Mouse (Mus musculus) layer of hippocampus, adult 18-20 months (tissue): ENCODE measurements around the gene Ikzf3. TPM values are rescaled to one million over a fixed set of nuclear protein-coding genes. Genes with fewer than 3 reads are reported as not detected.

Source experiments
- DNase-seq, 2 experiments: peaks; one replicate each; pipeline ENCODE4 v3.0.0; 2022; ENCODE audit warnings: low spot score in 2 of 2
- total RNA-seq, 2 experiments: library from RNA; stranded (reverse); gene quantifications; 2 replicates each; pipeline ENCODE4 v1.2.3; 2021

The Ikzf3 gene
- total RNA-seq, 2 experiments from 2014 or later, result not detected

DNA sequence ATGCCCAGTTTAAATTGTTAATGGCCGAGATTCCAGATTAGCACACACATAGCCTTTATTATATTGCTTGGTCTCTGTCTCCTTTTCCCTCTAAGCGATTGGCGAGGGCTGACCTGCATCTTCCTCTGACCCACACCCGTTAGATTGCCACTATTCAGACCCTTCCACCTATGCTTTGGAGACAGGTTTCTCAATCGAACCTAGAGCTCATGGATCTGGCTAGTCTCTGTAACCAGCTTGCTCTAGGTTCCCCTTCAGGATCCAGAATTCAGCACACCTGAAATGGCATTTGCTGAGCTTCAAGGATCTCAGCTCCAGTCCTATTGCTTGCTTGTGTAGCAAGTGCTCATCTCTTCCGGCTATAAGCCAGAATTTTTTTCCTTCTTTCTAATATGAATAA, 23.6 kb upstream of the Ikzf3 start:
- DNase-seq, result no peak

DNA sequence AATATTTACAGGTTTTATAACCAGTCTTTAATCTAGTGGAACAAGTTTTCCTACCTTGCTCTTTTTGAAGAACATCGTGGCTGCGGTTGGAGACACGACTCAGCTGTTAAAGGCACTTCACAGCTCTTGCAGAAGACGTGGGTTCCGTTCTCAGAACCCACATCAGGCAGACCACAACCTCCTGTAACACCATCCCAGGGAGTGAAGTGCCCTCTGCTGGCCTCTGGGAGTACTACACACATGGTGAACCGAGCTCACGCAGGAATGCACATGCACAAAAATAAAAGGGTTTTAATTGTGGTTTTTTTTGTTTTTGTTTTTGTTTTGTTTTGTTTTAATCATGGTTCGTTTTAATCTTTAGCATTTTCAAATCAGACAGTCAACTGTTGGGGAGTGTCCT, 22.5 kb upstream of the Ikzf3 start:
- DNase-seq, result no peak

DNA sequence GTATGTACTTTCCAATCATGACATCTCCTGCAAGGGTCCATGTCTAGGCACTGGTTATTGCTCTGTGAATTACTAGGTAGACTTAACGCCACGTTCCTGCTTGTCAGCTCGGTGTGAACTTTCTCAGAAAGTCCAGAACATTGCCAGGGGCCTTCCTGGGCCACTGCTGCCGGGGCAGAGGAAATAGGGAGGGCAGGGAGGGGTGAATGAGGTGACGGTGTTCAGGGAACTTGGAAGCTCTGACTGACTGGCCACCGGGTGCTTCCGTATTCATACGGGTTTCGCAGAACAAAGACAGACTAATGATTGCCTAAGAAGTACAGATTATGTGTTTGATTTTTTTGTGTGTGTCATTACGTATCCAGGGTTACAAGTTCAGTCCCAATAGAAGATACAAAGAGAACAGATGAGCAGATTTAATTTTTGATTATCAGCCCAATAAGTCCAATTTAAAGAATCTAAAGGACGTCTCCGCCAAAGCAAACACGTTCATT, 18.1 kb upstream of the Ikzf3 start:
- no peak for DNase-seq

DNA sequence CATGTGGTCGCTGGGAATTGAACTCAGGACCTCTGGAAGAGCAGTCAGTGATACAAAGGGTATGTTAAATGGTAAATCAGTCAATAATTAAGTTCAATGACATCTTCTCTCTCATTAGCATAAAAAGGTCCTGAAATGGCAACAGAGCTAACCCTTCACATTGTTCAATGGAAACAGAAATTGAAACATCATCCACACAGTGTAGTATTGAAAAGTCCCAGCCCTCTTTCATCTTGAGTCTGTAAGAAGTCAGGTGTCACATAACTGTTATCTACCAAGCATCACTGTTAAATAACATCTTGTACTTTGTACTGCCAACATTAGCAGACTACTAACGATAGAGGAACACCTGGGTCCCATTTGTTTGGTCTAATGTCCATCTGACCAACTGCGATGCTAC, 17.2 kb upstream of the Ikzf3 start:
- DNase-seq, result no peak

DNA sequence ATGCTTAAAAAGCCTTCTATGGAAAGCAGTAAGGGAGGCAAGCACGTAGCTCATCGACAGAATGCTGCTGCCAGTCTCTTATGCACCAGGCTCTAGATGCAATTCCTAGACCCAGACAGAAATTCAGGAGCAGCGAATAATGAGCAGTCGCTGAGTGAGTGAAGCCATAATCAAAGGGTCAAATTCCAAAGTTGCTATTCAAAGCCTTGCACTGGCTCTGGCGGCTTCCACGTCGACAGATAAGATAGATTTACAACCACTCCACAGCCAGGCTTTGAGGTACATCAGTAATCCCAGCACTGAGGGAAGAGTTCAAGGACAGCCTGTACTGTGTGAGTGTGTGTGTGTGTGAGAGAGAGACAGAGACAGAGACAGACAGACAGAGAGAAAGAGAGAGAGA, 15.1 kb upstream of the Ikzf3 start:
- no peak for DNase-seq

DNA sequence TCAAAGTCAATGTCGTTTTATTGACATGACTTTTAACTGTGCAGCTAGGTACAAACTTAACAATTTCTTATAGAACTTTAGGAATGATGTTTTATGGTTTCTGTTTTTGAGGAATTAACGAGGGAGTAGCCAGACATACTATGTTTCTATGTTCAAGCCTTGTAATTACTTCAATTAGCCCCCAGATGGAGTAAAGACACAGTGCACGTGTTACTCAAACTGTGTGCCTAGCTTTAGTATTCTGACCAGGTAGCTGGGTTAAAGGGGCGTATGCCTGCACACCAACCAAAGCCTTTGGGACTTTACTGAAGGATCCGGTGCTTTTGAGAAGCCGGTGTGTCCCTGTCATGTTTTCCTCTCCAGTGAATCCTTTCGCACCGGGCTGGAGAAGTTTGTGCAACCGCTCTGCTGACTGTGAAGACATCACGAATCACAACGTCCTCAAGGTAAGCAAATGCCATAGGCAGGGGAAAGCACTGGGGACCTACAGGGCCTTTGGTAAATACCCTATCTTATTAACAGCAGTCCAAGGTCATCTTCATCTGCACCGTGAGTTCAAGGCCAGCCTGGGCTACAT, 9.4 kb upstream of the Ikzf3 start:
- DNase-seq, result no peak

DNA sequence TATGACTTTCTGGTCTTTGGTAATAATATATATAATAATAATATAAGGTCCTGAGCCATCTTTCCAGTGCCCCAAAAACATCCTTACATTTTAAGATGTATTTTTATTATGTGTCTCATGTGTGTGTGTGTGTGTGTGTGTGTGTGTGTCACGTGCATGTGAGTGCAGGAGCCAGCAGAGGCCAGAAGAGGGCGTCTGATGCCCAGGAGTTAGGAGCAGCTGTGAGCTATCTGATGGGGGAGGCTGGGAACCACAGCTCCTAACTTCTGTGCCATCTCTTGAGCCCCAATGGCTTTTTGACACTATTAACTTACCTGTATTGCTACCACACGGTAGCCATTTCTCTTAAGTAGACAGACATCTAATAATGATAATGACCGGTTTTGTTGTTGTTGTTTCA, 8.1 kb upstream of the Ikzf3 start:
- no peak for DNase-seq

DNA sequence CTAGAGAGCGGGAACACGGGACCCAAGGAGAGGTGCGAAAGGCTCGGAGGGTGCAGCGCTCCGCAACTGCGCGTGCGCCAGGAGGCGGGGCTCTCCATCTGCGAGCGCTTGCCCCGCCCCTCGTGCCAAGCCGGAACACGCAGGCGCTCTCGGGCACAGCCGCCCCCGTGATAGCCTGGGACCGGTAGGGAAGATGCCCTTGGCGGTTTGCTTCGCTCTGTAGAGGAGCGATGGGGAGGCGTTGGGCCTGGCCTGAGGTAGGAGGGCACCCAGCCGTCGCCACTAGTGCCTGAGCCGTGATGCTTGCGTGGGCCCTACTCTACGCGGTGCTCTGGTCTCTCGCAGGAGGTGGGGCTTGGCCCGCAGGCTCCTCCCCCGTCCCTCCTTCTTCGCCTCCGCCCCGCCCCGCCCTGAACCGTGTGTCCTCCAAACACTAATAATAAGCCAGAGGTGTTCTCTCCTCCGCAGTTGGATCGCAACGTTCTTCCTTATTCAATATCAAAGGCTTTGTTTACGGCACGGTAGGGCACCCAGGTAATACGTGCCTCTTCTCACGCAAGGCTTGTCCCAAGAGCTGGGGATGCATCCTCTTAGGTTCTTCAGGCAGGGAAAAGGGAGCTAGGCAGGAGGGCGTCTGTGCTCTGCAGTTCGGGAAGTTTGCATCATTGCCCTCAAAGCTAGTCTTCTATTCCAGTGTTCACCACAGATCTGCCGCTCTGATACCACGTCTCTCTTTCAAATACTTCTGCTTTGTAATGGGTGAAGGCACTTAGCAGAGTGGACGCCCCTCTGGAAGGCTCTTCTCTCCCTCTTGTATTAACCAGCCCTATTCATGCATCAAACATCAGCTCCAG, 5.4 kb upstream of the Ikzf3 start, which contains the start of gene Zpbp2:
Zpbp2 (plus strand) TSS at position 123 of the 854 bp plus-strand sequence.
- peak; percentile 89 to 93 for DNase-seq

DNA sequence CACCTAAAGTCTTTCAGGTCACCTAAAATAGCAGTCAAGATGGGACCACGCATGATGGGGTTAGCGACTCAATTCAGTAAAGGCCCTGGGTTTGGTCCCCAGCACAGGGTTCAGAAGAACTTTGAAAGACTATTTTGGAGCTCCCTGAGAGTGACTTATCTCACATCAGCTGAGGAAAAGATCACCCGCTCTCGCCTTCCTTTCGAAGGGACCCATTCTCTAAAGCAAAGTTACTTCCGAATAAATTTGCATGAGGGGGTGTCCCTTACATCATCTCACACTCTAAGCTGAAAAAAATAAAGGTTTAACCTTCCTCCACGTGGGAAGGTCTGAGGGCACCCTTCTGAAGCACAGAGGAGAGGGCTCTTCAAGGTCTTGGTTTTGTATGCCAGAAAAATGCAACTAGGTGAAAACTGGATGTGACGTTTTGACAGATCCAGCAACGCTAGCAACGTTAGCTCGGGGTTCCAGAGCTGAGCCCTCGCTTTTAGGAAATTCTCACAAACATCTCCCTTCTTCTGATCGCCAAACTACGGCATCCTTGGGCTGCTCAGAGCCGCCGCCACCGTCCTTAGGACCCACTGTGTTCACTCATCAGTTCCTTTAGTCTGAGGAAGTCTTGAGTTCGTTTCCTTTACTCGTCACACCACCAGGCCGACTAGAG, 4.6 kb upstream of the Ikzf3 start:
- DNase-seq, result no peak

DNA sequence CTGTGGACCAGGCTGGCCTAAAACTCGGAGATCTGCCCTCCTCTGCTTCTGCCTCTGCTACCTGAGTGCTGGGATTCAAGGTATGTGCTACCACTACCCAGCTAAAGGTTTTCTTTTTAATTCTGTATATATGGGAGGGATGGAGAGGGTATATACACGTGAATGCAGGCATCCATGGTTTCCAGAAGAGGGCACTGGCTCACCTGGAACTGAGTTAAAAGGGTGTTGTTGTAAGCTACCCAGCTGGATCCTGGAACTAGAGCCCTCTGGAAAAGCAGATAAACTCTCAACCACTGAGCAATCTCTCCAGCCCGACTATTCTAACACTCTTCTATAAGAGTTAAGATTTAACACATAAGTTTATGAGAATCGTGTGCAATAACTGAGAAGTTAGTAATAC, 3.5 kb upstream of the Ikzf3 start:
- no peak for DNase-seq

DNA sequence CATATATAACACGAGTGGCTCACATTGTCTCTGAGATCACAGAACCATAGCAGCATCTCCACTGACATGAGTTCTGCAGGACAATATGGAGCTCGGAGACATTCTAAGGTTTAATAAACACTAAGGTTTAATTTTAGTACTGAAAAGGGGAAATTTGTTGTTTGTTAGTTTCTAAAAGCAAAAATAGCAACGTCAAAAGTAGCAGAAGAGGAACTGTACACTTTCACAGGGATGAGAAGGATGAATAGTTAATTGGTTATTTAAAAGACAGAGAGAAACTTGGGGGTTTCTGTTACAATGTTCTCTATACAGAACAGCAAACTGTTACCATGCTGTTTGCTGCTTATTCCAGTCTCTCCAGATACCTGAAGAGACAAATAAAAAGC, 1.5 kb upstream of the Ikzf3 start:
- DNase-seq, result no peak

DNA sequence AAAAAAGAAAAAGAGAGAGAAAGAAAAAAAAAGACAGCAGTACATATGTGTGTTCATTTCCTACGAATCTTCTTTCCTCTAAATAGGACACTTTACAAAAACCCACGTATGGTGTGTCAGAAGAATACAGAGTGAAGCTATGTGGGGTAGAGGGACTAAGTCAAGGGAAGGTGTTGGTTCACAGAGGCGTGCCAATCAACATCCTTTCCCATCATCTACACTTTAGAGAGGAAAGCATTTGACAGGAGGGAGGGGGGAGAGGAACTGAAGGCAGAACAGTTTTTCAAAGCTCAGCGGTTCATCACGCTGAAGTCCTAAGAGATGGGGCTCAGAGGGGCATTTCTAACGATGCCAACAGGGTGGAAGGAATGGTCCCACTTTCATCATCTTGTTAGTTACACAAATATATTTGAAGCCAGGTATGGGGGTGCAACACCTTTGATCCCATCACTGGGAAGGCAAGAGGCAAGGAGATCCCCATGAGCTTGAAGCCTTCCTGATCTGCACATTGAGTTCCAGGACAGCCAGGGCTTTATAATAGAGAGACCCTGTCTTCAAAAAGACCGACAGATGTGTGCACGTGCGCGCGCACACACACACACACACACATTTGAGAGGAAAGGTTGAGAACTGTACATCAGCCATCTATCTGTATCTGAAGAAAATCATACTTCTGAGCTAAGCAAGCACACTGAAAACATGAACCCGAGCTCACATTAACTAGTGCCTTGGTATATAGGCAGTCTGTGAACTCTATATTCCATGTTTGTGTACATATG, 887 bp upstream of the Ikzf3 start:
- DNase-seq, result no peak

DNA sequence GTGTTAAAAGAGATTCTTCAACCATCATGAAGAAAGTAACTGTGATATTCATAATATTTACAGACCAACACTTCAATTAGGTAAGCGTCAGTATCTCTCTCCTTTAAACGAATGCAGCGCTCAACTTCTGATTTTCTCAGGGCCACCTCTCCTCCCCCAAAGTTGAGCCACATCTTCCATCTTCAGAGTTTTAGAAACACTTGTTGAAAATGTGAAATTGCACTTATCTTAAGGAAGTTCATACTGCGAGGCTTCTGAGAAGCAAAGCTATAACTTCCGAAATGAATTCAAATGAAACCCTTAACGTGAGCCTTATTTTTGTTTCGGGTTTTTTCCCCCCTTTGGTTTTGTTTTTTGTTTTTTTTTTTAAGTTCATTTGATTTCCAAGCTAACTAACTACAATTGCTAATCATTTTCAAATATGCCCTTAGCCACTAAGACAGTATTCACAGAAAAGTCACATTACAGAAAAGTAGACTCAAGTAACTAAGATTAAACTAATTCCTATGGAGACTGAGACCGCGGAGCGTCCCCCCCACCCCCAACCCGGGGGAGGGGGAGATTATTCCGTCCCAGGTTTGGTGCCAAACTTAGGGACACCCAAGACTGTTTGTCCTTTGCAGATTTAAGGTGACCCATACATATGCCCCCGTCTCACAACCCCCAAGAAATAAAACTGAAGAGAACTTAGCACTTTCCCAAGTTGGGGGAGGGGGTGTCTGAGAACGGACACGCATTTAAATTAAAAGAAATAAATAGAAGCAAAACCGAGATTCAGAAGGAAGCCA, 747 bp downstream of the Ikzf3 start:
- DNase-seq, result no peak

DNA sequence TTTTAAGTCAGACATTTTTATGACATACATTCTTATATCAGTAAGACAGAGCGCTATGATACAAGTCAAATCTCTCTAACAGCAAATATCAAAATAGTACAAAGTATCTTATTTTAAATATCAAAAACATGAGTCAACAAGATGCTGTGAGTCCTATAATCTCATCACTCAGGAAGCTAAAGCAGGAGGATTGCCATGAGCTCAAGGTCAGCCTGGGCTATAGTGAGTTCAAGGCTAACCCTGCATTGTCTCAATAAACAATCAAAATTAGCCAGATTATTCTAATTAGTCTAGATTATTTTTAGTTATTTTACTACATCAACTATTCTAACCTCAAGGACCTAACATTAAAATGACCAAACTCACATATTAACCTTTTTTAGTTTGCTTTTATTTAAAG, 2.4 kb downstream of the Ikzf3 start:
- DNase-seq, result no peak

DNA sequence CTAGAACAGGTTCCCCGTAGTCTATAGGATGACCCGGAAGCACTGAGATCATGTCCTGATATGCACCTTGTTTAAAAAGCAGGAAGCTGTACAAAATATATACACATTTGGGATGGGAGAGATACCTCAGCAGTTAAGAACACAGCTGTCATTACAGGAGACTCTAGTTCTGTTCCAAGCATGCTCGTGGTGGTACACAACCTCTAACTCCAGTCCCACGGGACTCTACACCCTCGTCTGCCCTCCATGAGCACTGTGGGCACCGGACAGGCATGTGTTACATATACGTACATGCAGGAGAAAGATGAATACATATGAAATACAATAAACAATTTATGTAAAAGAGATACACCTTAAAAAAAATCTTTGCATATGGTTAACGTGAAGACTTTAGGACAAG, 3.3 kb downstream of the Ikzf3 start:
- DNase-seq, result no peak

DNA sequence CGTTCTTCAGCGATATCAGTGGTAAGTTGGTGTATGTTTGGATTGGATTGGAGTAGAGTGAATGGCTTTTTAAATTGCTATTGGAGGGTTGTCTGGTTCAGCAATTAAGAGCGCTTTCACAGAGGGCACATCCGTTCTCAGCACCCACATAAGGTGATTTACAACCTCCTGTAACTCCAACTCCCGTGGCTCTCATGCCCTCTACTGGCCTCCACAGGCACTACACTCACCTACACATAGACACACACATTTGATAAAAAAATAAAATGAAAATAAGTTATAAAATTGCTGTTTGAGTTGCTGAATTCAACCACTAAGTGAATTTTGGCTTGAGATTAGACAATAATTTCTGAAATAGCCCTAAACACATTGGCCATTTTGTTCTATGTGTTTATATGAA, 5.5 kb downstream of the Ikzf3 start:
- DNase-seq, result no peak

DNA sequence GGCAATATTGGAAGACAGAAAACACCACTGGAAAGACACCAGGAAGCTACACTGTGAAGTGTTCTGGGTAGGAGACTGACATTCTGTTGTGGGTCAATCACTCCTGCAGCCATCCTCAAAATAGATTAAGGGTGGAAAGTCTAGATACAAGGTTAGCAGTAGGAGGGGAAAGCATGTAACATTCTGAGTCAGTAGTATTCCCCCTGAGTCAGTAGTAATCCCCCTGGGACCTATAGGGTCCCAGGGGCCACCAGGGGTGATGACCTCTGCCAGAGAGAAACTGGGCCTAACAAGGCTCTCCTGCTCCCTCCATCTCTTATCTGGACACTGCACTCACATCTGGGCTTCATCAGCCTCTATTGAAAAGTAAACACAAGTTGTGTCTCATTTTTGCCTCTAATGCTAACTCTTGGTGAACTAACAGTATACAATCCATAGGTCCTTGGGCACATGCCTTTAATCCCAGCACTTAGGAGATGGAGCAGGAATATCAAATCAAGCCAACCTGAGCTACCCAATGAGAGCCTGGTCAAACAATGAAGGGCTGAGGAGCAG, 8.3 kb downstream of the Ikzf3 start:
- no peak for DNase-seq

DNA sequence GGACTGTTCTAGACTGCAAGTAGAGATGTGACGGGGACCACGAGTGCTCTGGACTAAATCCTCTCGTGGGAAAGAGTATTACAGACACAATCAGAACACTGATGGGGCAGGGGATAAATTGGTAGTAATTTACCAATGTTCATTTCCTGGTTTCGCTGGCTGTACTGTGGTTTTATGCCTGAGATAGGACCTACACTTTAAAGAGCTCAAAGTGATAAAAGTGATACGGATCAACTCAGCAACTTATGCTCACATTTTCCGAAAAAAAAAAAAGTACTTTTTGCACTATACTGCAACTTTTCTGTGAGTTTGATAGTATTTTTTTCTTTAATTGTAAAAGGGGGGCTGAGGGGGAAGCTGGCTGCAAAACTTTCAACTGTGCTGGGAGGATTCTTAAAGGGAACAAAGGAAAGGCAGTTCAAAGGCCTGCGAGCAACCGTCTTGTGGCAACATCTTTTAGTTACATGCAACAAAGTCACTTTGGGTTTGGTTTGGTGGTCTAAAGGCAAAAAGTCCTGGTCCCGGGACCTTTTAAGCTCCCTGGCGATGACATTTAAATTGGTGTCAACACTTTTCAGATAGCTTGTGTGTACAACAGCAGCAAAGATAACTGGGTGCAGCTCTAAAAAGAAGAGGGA, 18.9 kb downstream of the Ikzf3 start:
- DNase-seq, result no peak

DNA sequence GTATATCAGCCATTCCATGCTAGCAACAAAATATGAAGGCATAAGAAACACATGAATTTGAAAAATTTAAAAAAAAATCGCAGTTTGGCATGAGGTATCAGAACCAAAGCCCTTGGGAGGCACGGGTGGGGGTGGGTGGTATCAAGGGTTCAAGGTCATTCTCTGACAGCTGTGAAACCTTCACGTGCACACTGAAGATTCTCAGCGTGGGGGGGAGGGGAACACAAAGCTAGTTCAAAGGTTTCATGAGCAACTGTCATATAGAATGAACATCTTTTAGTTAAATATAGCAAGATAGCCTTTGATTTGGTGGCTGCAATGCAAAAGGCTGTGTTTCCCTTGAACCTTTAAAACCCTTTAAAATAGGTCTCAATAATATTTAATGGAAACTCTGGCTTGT, 20.7 kb downstream of the Ikzf3 start:
- DNase-seq, result no peak

DNA sequence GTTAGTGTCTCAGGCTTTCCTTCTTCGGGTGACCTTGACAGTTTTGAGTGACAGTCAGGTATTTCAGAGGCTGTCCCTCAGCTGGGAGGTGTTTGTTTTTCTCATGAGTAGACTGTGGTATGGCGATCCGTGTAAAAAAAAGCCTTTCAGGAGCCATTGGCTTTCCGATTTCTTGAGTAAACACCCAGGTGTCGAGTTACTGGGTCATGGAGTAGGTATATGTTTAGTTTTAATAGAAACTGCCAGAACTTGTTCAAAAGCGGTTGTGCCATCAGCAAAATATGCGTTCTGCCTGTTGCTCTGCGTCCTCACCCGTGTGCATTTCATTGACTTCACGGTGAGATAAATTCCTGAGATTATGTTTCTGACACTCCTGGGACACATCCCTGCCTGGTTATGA, 25.4 kb downstream of the Ikzf3 start:
- no peak for DNase-seq
